Mouse (Mus musculus) cerebellum, adult 2 months (tissue): ENCODE data around the gene App.

Experiments
- CTCF ChIP-seq: fragments of 200-500 bp; IDR thresholded peaks from 2 replicates; pipeline ENCODE4 v1.5.1; 2011; ENCODE audit warnings: low read depth, mild to moderate bottlenecking, control low read depth, low read length, moderate library complexity, borderline replicate concordance; ENCODE audit not compliant: insufficient read depth
- POLR2A ChIP-seq: fragments of 200-500 bp; IDR thresholded peaks from 2 replicates; pipeline ENCODE4 v1.6.1; 2011; ENCODE audit warnings: low read length, control low read depth, borderline replicate concordance; ENCODE audit not compliant: insufficient read depth

DNA sequence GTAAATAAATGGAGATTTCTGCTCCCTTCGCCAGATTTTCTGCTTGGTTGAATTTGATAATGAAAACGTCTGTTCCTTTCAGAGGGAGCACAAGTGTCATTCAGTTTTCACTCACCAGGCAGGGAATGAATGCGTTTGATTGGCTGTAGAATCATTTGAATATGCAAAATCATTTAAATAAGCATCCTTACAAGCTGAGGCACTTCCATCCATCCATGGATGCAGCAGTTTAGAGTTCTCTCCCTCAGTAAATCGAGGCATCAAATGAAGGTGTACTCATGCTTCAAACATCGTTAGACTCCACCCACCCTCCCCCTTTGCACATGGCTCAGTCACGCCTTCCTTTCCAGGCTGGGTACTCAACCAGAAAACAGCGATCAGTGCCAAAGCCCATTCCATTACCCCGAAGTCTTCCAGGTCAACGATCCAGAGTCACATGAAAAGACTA is 80.9 kb downstream of the App start:
- TF ChIP-seq CTCF, result no peak
- TF ChIP-seq POLR2A, result no peak
